Comparison of ENCODE assay signal across 7 mouse cellular contexts in the genomic region with DNA sequence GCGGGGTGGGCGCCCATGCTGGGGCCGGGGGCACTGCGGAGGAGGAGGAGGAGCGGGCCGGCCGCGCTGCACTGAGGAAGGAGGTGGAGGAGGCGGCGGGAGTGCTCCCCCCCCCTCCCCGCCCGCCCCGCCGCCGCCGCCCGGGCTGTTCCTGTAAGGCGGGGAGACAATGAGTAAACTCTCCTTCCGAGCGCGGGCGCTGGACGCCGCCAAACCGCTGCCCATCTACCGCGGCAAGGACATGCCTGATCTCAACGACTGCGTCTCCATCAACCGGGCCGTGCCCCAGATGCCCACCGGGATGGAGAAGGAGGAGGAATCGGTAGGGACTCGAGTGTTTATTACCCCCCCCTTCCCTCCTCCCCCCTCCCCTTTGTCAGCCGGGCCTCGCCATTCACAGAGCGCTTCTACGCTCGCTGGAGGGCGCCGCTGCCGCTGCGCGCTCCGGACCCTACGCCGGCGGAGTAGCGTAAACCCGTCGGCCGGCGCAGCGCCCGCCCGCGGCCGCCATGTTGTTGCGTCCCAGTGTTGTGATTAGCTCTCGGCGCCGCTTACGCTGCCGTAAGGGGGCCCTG. TPM values are rescaled to one million over a fixed set of nuclear protein-coding genes. Genes with fewer than 3 reads are reported as not detected.
A peak's percentile ranks its signal among the peaks of the same experiment; 100 is the strongest.
DNase-seq lines count a peak whose midpoint lies in the region; ATAC-seq and TF ChIP-seq lines count a peak whose summit lies in the region.

No protein-coding gene starts in this region.

- intact Hi-C loops in gastrocnemius, postnatal 36 days (cut with DNase I): no loop called here
- intact Hi-C loops in left cerebral cortex, postnatal 25 days (cut with DNase I): loop anchor here (2.0 to 10.0 kb wide), 5 partner anchors 69 to 823 kb away; a partner anchor contains a TSS

- no peaks in the 10 kb centered on the region for H3K9me3 ChIP-seq in intestine, embryonic 15.5 days
- no peaks in the 10 kb centered on the region for H3K9me3 ChIP-seq in midbrain, embryonic 10.5 days (replicated peaks)

- TF ChIP-seq POLR2A in small intestine, adult 2 months (IDR thresholded peaks at IDR 0.05; ENCODE audit: low read depth, low read length): no peak; the same call in 1 of the 2 replicates

- peak; percentile 91 for ATAC-seq in intestine, embryonic 15.5 days

- peak overlapping the region; percentile 94 for H3K9ac ChIP-seq in intestine, embryonic 15.5 days

- peak overlapping the region; percentile 99 for H3K27ac ChIP-seq in intestine, embryonic 15.5 days
- H3K27ac ChIP-seq in midbrain, embryonic 10.5 days (replicated peaks): peak overlapping the region; percentile 100
- peak overlapping the region; percentile 99 for H3K27ac ChIP-seq in small intestine, adult 2 months (ENCODE audit: insufficient read depth, low read depth, low read length)

- H3K36me3 ChIP-seq in intestine, embryonic 15.5 days: no peaks in the 10 kb centered on the region
- no peaks in the 10 kb centered on the region for H3K36me3 ChIP-seq in midbrain, embryonic 10.5 days
- H3K36me3 ChIP-seq in small intestine, adult 2 months (ENCODE audit: control insufficient read depth, insufficient read depth, low read length): no peaks in the 10 kb centered on the region

- WGBS in intestine, embryonic 15.5 days: under 1% methylated on average over 47 of the region's 64 CpGs
- under 1% methylated on average over 45 of the region's 64 CpGs for WGBS in midbrain, embryonic 10.5 days
- under 1% methylated on average over 52 of the region's 64 CpGs for WGBS in small intestine, adult 2 months

- peak; percentile 86 for DNase-seq in adrenal gland, adult 8-10 months
- peak; percentile 85 for DNase-seq in embryo, embryonic 11.5 days (ENCODE audit: low read depth, low spot score)
- peak; percentile 90 to 96 for DNase-seq in gastrocnemius, postnatal 36 days
- DNase-seq in left cerebral cortex, postnatal 25 days (ENCODE audit: low spot score in 2 of 2): peak; percentile 97
- peak; percentile 93 for DNase-seq in midbrain, embryonic 10.5 days (ENCODE audit: low spot score)

- peak overlapping the region; percentile 79; the same call in 1 of the 2 replicates for H3K4me2 ChIP-seq in intestine, embryonic 15.5 days (replicated peaks)

- no peaks in the 10 kb centered on the region; the same call in 1 of the 2 replicates for H3K4me1 ChIP-seq in intestine, embryonic 15.5 days (replicated peaks)
- H3K4me1 ChIP-seq in midbrain, embryonic 10.5 days: peaks cover 21% of the 10 kb centered on the region
- 0 out of 2 replicates have a peak, but pooled peaks cover 1% of the 10 kb centered on the region for H3K4me1 ChIP-seq in small intestine, adult 2 months (ENCODE audit: control insufficient read depth, insufficient read depth, insufficient read length, low read length)

- no peak for TF ChIP-seq CTCF in small intestine, adult 2 months (IDR thresholded peaks at IDR 0.05; ENCODE audit: extremely low read depth, insufficient read length, insufficient replicate concordance, low read depth, low read length)

- H3K27me3 ChIP-seq in intestine, embryonic 15.5 days (replicated peaks): no peaks in the 10 kb centered on the region
- H3K27me3 ChIP-seq in midbrain, embryonic 10.5 days (ENCODE audit: low read depth, poor library complexity, severe bottlenecking): peaks cover 6% of the 10 kb centered on the region
- no peaks in the 10 kb centered on the region for H3K27me3 ChIP-seq in small intestine, adult 2 months (ENCODE audit: control insufficient read depth, insufficient read depth, low read length)

- H3K4me3 ChIP-seq in intestine, embryonic 15.5 days (replicated peaks): peak overlapping the region; percentile 85
- peak overlapping the region; percentile 94 for H3K4me3 ChIP-seq in midbrain, embryonic 10.5 days
- peak overlapping the region; percentile 89 for H3K4me3 ChIP-seq in small intestine, adult 2 months (ENCODE audit: low read depth, low read length)

RNA-seq across cellular contexts. Expression of a gene that starts 0.4 kb away (rescaled TPM):
- 10 to 100 TPM; 23.1 to 29.3 (median 25.6) TPM for total RNA-seq in adrenal gland, adult 8-10 months (2022)
- total RNA-seq in gastrocnemius, postnatal 36 days (2021): 10 to 100 TPM; 10.2 to 14.0 TPM
- polyA plus RNA-seq in intestine, embryonic 15.5 days (2015; fragmentation: Nextera tagmentation; extraction: Ambion mirVana): 5.0 and 5.9 TPM in 2 replicates
- total RNA-seq in left cerebral cortex, postnatal 25 days (2021): 10 to 100 TPM; 53.1 to 59.2 TPM
- polyA plus RNA-seq in midbrain, embryonic 10.5 days (2016; fragmentation: Nextera tagmentation; extraction: Ambion mirVana): 6.1 and 6.8 TPM in 2 replicates
- polyA plus RNA-seq in small intestine, adult 2 months (2012; rRNA removed): 1.5 and 3.9 TPM in 2 replicates

Comparison
In these comparisons a context has a peak if more than half of its experiments do, and no peak if none do; other contexts are left out.
1. Peak in every context shown above with its lines: DNase-seq, ATAC-seq, H3K4me3 ChIP-seq and H3K27ac ChIP-seq.